Mouse (Mus musculus): ENCODE data around the gene Gm20662. TPM values are rescaled to one million over a fixed set of nuclear protein-coding genes. Genes with fewer than 3 reads are reported as not detected.

The Gm20662 gene
- total and polyA plus RNA-seq, 3 experiments = 0.27 to 0.76 TPM; not detected in 1

DNA sequence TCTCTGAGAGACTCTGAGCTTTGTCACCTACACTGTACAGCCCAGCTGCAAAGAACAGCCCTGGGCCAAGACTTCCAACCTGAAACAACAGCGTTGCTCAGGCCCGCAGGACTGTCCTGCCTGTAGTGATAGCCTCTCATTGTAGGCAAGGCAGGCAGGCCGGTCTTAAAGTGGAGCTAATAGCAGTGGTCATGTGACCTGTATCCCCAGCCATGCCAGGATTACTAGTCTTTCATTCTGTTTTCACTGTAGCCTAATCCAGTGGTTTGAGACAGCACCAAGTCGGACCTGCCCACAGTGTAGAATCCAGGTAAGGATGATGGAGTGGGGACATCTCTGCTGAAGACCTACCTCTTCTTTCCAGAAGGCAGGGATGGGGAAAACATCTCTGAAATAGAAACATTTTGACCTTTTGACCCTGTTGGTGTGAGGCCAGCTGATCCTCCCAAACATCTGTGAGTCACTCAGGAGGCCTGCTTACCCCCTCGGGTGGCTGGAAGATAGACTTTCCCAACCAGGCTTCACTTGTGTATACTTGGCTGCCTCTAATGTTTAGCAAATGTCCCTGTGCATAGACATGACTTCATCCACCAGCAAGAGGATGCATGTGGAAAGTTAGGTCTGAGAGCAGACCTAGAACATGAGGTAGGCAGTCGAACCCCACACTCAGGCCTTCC is 40.4 kb upstream of the Gm20662 start:
- H3K36me3 ChIP-seq (replicated peaks) = peaks cover 84% of the 10 kb centered on the region
- no peaks in the 10 kb centered on the region for H3K9me3 ChIP-seq (replicated peaks)
- no peak for DNase-seq (ENCODE audit: low spot score)
- ATAC-seq (ENCODE audit: extremely low read depth, insufficient number of reproducible peaks, low FRiP score, poor library complexity, severe bottlenecking) = no peak
- TF ChIP-seq TAL1 (conservative IDR thresholded peaks at IDR 0.05; ENCODE audit: low read depth, low read length) (no peak), GATA1 (IDR thresholded peaks at IDR 0.05; ENCODE audit: borderline replicate concordance, low read length) (no peak), POLR2AphosphoS5 (IDR thresholded peaks at IDR 0.05; ENCODE audit: insufficient replicate concordance, low read depth, low read length) (no peak), CTCF (IDR thresholded peaks at IDR 0.05; ENCODE audit: low read depth, low read length) (no peak), GATA2 (IDR thresholded peaks at IDR 0.05; ENCODE audit: borderline replicate concordance, low read depth, low read length) (no peak)
- no peaks in the 10 kb centered on the region for H3K27me3 ChIP-seq (ENCODE audit: insufficient read depth, low read length)
- H3K4me3 ChIP-seq (ENCODE audit: low read depth, low read length) = no peak overlapping the region
- peaks cover 19% of the 10 kb centered on the region for H3K4me1 ChIP-seq (ENCODE audit: insufficient read depth, low read depth, low read length)

DNA sequence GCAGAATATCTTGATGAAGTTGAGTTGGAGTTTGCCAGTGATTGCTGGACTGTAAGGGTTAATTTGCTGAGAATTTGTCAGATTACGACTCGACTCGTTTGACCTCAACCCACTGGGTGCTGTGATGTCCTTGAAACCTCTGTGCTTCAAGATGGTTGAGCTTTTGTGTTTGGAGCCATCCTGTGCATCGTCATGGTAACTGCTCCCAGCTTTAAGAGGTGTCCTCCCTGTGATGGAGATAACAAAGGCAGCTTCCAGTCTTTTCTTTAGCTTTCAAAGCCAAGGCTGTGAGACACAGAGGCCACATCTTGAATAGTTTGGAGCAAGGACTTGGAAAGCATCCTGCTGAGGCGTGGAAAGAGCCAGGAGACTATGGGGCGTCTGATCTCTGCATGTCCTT is 39.0 kb upstream of the Gm20662 start:
- DNase-seq (ENCODE audit: low spot score) (no peak), ATAC-seq (ENCODE audit: extremely low read depth, insufficient number of reproducible peaks, low FRiP score, poor library complexity, severe bottlenecking) (no peak)
- Histone ChIP-seq H3K4me3 (ENCODE audit: low read depth, low read length) (no peak overlapping the region), H3K36me3 (replicated peaks) (peaks cover 96% of the 10 kb centered on the region), H3K4me1 (ENCODE audit: insufficient read depth, low read depth, low read length) (peaks cover 17% of the 10 kb centered on the region), H3K27me3 (ENCODE audit: insufficient read depth, low read length) (no peaks in the 10 kb centered on the region), H3K9me3 (replicated peaks) (no peaks in the 10 kb centered on the region)
- no peak for TF ChIP-seq GATA2 (IDR thresholded peaks at IDR 0.05; ENCODE audit: borderline replicate concordance, low read depth, low read length)
- no peak for TF ChIP-seq GATA1 (IDR thresholded peaks at IDR 0.05; ENCODE audit: borderline replicate concordance, low read length)
- TF ChIP-seq TAL1 (conservative IDR thresholded peaks at IDR 0.05; ENCODE audit: low read depth, low read length) = no peak
- no peak for TF ChIP-seq POLR2AphosphoS5 (IDR thresholded peaks at IDR 0.05; ENCODE audit: insufficient replicate concordance, low read depth, low read length)
- TF ChIP-seq CTCF (IDR thresholded peaks at IDR 0.05; ENCODE audit: low read depth, low read length) = no peak

DNA sequence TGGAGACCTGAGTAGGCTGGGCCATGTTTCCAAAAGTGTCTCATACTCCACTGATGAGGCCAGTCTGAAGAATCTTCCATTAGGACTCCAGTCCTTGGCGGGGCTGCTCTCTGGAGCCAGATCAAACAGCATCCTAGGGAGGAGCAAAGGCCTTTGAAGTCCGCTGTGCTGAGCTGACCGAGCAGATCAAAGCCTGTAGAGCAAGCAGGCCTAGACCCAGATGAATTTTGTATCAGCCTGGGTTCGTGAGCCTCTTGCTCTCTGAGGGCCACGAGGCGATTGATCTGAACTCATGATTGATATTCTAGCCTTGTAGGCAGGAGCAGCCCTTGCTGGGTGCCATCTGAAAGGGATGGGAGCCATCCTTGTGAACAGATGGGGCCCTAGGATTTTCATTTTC is 36.3 kb upstream of the Gm20662 start:
- no peak for DNase-seq (ENCODE audit: low spot score)
- H3K4me1 ChIP-seq (ENCODE audit: insufficient read depth, low read depth, low read length) = peaks cover 14% of the 10 kb centered on the region; the same call in 1 of the 2 replicates
- TF ChIP-seq GATA2 (IDR thresholded peaks at IDR 0.05; ENCODE audit: borderline replicate concordance, low read depth, low read length) = no peak
- TF ChIP-seq TAL1 (conservative IDR thresholded peaks at IDR 0.05; ENCODE audit: low read depth, low read length) = no peak
- no peaks in the 10 kb centered on the region for H3K9me3 ChIP-seq (replicated peaks)
- ATAC-seq (ENCODE audit: extremely low read depth, insufficient number of reproducible peaks, low FRiP score, poor library complexity, severe bottlenecking) = no peak
- H3K36me3 ChIP-seq (replicated peaks) = peaks cover 100% of the 10 kb centered on the region
- no peaks in the 10 kb centered on the region for H3K27me3 ChIP-seq (ENCODE audit: insufficient read depth, low read length)
- H3K4me3 ChIP-seq (ENCODE audit: low read depth, low read length) = no peak overlapping the region

DNA sequence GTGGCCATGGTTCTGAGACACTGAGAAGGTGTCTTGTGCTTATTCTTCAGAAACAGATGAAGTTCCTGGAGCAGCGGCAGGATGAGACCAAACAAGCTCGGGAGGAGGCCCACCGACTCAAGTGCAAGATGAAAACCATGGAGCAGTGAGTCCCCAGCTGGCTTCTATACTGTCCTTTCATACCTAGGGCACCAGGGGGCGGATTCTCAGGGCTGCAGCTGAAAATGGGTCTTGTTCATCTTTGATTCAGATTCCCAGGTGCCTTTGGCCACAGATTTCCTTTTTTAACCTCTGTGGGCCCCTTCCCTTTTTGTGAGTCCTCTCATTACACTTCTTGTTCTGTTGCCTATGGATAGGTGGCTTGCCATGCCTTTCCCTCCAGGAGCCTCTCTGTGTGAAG is 35.2 kb upstream of the Gm20662 start:
- Histone ChIP-seq H3K36me3 (replicated peaks) (peaks cover 100% of the 10 kb centered on the region), H3K4me1 (ENCODE audit: insufficient read depth, low read depth, low read length) (peaks cover 14% of the 10 kb centered on the region; the same call in 1 of the 2 replicates), H3K9me3 (replicated peaks) (no peaks in the 10 kb centered on the region), H3K4me3 (ENCODE audit: low read depth, low read length) (no peak overlapping the region), H3K27me3 (ENCODE audit: insufficient read depth, low read length) (no peaks in the 10 kb centered on the region)
- TF ChIP-seq CTCF (IDR thresholded peaks at IDR 0.05; ENCODE audit: low read depth, low read length) (no peak), TAL1 (conservative IDR thresholded peaks at IDR 0.05; ENCODE audit: low read depth, low read length) (no peak), POLR2AphosphoS5 (IDR thresholded peaks at IDR 0.05; ENCODE audit: insufficient replicate concordance, low read depth, low read length) (no peak), GATA1 (IDR thresholded peaks at IDR 0.05; ENCODE audit: borderline replicate concordance, low read length) (no peak), GATA2 (IDR thresholded peaks at IDR 0.05; ENCODE audit: borderline replicate concordance, low read depth, low read length) (no peak)
- ATAC-seq (ENCODE audit: extremely low read depth, insufficient number of reproducible peaks, low FRiP score, poor library complexity, severe bottlenecking) (no peak), DNase-seq (ENCODE audit: low spot score) (no peak)

DNA sequence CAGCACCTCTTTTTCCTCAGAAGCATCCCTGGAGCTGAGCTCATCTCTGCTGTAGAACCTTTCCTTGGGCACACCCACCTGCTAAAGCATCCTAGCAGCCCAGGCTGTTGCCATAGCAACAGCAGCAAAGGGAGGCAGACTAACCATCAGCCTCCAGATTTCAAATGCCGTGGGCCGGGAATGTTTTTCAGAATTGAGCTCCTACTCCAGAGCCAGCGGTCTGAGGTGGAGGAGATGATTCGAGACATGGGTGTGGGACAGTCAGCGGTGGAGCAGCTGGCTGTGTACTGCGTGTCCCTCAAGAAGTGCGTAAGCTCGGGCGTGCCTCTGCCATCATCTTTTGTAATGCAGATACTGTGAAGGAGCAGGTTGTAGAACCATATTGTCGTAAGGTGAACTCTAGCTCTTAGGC is 34.8 kb upstream of the Gm20662 start:
- no peaks in the 10 kb centered on the region for H3K27me3 ChIP-seq (ENCODE audit: insufficient read depth, low read length)
- peaks cover 100% of the 10 kb centered on the region for H3K36me3 ChIP-seq (replicated peaks)
- no peak for TF ChIP-seq TAL1 (conservative IDR thresholded peaks at IDR 0.05; ENCODE audit: low read depth, low read length)
- TF ChIP-seq POLR2AphosphoS5 (IDR thresholded peaks at IDR 0.05; ENCODE audit: insufficient replicate concordance, low read depth, low read length) = no peak
- no peak for TF ChIP-seq GATA2 (IDR thresholded peaks at IDR 0.05; ENCODE audit: borderline replicate concordance, low read depth, low read length)
- TF ChIP-seq GATA1 (IDR thresholded peaks at IDR 0.05; ENCODE audit: borderline replicate concordance, low read length) = no peak
- no peak for TF ChIP-seq CTCF (IDR thresholded peaks at IDR 0.05; ENCODE audit: low read depth, low read length)
- no peak overlapping the region for H3K4me3 ChIP-seq (ENCODE audit: low read depth, low read length)
- no peak for DNase-seq (ENCODE audit: low spot score)
- H3K4me1 ChIP-seq (ENCODE audit: insufficient read depth, low read depth, low read length) = peaks cover 14% of the 10 kb centered on the region; the same call in 1 of the 2 replicates
- no peaks in the 10 kb centered on the region for H3K9me3 ChIP-seq (replicated peaks)
- no peak for ATAC-seq (ENCODE audit: extremely low read depth, insufficient number of reproducible peaks, low FRiP score, poor library complexity, severe bottlenecking)

DNA sequence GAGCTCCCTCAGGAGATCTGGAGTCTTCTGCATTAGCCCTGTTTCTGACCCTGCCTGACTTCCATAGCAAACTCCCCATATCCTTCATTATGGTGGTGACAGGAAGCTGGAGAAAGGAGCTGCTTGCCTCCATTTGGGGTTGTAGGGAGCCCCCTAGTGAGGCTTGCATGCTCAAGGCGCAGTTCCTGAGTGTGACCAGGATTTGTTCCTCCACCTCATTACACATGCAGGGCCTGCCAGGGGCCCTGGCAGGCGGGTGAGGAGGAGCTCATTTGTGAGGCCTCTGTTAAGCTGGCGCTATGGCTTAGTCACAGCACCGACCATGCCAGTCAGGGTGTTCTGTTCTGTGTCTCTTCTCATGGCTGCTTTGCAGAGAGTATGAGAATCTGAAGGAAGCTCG is 34.3 kb upstream of the Gm20662 start:
- H3K27me3 ChIP-seq (ENCODE audit: insufficient read depth, low read length) = no peaks in the 10 kb centered on the region
- peaks cover 100% of the 10 kb centered on the region for H3K36me3 ChIP-seq (replicated peaks)
- DNase-seq (ENCODE audit: low spot score) (no peak), ATAC-seq (ENCODE audit: extremely low read depth, insufficient number of reproducible peaks, low FRiP score, poor library complexity, severe bottlenecking) (no peak)
- H3K4me1 ChIP-seq (ENCODE audit: insufficient read depth, low read depth, low read length) = peaks cover 14% of the 10 kb centered on the region; the same call in 1 of the 2 replicates
- H3K4me3 ChIP-seq (ENCODE audit: low read depth, low read length) = no peak overlapping the region
- TF ChIP-seq TAL1 (conservative IDR thresholded peaks at IDR 0.05; ENCODE audit: low read depth, low read length) = no peak
- TF ChIP-seq POLR2AphosphoS5 (IDR thresholded peaks at IDR 0.05; ENCODE audit: insufficient replicate concordance, low read depth, low read length) = no peak
- TF ChIP-seq GATA2 (IDR thresholded peaks at IDR 0.05; ENCODE audit: borderline replicate concordance, low read depth, low read length) = no peak
- no peak for TF ChIP-seq CTCF (IDR thresholded peaks at IDR 0.05; ENCODE audit: low read depth, low read length)
- TF ChIP-seq GATA1 (IDR thresholded peaks at IDR 0.05; ENCODE audit: borderline replicate concordance, low read length) = no peak
- no peaks in the 10 kb centered on the region for H3K9me3 ChIP-seq (replicated peaks)

All from G1E (cell line).